Mouse (Mus musculus): Measurements from ENCODE around the gene Sh3bgrl3. TPM values are rescaled to one million over a fixed set of nuclear protein-coding genes. Genes with fewer than 3 reads are reported as not detected.

The Sh3bgrl3 gene
- polyA plus RNA-seq, 1 experiment = 911 TPM

DNA sequence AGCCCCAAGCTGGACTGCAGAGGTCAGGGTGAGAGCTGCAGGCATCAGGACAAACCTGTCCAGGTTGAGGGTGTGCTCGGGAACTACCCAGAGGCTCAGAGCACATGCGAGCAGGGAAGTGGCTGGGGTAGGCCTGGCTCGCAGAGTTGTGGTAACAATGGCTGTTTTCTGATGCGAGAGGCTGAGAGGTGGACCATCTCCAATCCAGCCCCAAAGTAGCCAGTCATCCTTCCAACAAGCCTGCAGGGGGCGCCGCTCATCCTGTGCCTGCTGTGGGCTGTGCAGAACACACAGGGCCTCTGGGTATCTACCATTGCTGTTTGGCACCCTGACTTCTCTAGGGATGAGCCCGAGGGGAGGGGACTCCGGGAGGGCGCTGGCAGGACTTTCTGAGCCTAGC lies 8.9 kb downstream of the Sh3bgrl3 start:
- 77% methylated on average over 9 of the region's 9 CpGs for WGBS
- no peak overlapping the region for H3K4me3 ChIP-seq (ENCODE audit: low read depth, low read length)
- peak overlapping the region; percentile 64; the same call in 1 of the 2 replicates for H3K27ac ChIP-seq (ENCODE audit: insufficient read depth, low read depth, low read length)
- TF ChIP-seq CTCF (IDR thresholded peaks at IDR 0.05; ENCODE audit: extremely low read depth, insufficient read length, insufficient replicate concordance, low read depth, low read length) (peak; percentile 34; the same call in 1 of the 2 replicates), POLR2A (IDR thresholded peaks at IDR 0.05; ENCODE audit: low read depth, low read length) (no peak)
- H3K36me3 ChIP-seq (ENCODE audit: control insufficient read depth, insufficient read depth, low read length) = no peaks in the 10 kb centered on the region
- H3K4me1 ChIP-seq (ENCODE audit: control insufficient read depth, insufficient read depth, insufficient read length, low read length) = peaks cover 53% of the 10 kb centered on the region
- H3K27me3 ChIP-seq (ENCODE audit: control insufficient read depth, insufficient read depth, low read length) = no peaks in the 10 kb centered on the region; the same call in 1 of the 2 replicates

DNA sequence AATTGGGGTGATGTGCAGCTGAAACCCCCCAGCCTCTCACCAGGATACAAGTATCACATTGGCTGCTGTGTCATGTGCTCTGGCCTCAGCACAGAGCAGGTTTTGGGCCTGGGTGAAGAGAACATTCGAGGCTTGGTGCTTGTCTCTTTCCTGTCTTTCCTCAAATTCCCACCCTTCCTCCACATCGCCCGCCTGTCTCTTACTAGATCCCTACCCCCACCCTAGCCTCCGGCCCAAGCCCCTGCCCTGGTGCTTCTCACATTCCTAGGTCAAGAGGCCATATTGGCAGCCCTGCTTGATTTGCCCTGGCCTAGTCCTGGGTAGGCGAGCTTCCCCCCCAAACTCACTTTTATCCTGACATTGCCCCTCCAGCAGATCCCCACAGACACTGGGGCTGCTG lies 9.5 kb downstream of the Sh3bgrl3 start:
- Histone ChIP-seq H3K27me3 (ENCODE audit: control insufficient read depth, insufficient read depth, low read length) (no peaks in the 10 kb centered on the region; the same call in 1 of the 2 replicates), H3K4me1 (ENCODE audit: control insufficient read depth, insufficient read depth, insufficient read length, low read length) (peaks cover 47% of the 10 kb centered on the region), H3K36me3 (ENCODE audit: control insufficient read depth, insufficient read depth, low read length) (no peaks in the 10 kb centered on the region), H3K4me3 (ENCODE audit: low read depth, low read length) (no peak overlapping the region), H3K27ac (ENCODE audit: insufficient read depth, low read depth, low read length) (peak overlapping the region; percentile 58; the same call in 1 of the 2 replicates)
- TF ChIP-seq POLR2A (IDR thresholded peaks at IDR 0.05; ENCODE audit: low read depth, low read length) = no peak; the same call in 1 of the 2 replicates
- TF ChIP-seq CTCF (IDR thresholded peaks at IDR 0.05; ENCODE audit: extremely low read depth, insufficient read length, insufficient replicate concordance, low read depth, low read length) = no peak
- WGBS = 85% methylated on average over 5 of the region's 5 CpGs

DNA sequence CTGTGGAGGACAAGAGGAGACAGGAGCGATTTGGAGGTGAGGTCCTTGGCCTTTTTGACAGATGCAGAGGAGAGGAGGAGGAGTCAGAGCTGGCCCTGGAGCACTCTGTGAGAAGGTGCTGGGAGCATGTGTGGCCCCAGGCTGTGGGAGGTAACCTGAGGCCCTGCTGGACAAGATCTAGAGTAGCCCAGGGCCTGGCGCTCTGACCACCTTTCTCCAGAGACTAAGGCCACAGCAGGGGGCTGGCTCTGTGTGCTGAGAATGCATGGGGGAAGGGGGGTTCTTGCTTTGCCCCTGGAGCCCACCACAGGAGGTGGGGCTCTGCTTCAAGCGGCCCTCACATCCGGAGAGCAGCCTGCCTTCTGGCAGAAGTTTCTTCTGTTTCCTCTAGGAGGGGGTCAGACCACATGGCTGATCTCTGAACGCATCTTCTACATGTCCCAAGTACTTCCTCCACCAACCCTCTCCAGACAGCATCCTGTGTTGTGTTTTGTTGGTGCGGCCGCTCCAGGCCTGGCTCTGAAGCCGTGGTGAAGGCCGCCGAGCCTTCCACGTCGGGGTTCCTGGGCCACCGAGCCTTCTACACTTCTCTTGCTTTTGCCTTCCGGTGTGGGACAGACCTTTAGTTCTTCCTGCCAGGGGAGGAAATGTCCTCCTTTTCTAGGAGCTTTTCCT lies 10.3 kb downstream of the Sh3bgrl3 start:
- H3K4me3 ChIP-seq (ENCODE audit: low read depth, low read length) = no peak overlapping the region
- H3K27me3 ChIP-seq (ENCODE audit: control insufficient read depth, insufficient read depth, low read length) = no peaks in the 10 kb centered on the region; the same call in 1 of the 2 replicates
- WGBS = 75% methylated on average over 14 of the region's 14 CpGs
- TF ChIP-seq CTCF (IDR thresholded peaks at IDR 0.05; ENCODE audit: extremely low read depth, insufficient read length, insufficient replicate concordance, low read depth, low read length) (no peak), POLR2A (IDR thresholded peaks at IDR 0.05; ENCODE audit: low read depth, low read length) (0 out of 2 replicates have a peak, but pooled peaks have one; percentile 14)
- peak overlapping the region; percentile 58 for H3K27ac ChIP-seq (ENCODE audit: insufficient read depth, low read depth, low read length)
- no peaks in the 10 kb centered on the region for H3K36me3 ChIP-seq (ENCODE audit: control insufficient read depth, insufficient read depth, low read length)
- peaks cover 44% of the 10 kb centered on the region for H3K4me1 ChIP-seq (ENCODE audit: control insufficient read depth, insufficient read depth, insufficient read length, low read length)

DNA sequence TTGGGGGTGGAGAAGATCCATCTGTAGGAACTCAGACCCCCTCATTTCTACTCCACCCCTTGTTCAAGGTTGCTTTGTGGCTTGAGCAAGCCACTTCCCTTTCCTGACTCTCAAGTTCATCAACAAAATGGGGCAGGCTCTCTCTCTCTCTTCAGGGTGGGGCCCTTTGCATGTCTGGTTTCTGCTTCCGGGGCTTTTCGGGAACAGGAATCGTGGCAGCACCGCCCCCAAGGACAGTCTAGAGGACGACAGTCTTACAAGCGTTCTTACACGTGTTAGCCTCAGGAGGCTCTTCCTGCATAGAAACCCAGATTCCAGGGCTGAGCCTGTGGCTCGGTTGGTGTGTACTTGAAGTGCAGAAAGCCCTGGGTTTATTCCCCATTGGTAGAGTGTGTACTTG lies 11.6 kb downstream of the Sh3bgrl3 start:
- TF ChIP-seq CTCF (IDR thresholded peaks at IDR 0.05; ENCODE audit: extremely low read depth, insufficient read length, insufficient replicate concordance, low read depth, low read length) = no peak
- no peak for TF ChIP-seq POLR2A (IDR thresholded peaks at IDR 0.05; ENCODE audit: low read depth, low read length)
- peaks cover 41% of the 10 kb centered on the region for H3K4me1 ChIP-seq (ENCODE audit: control insufficient read depth, insufficient read depth, insufficient read length, low read length)
- H3K27ac ChIP-seq (ENCODE audit: insufficient read depth, low read depth, low read length) = peak overlapping the region; percentile 70

DNA sequence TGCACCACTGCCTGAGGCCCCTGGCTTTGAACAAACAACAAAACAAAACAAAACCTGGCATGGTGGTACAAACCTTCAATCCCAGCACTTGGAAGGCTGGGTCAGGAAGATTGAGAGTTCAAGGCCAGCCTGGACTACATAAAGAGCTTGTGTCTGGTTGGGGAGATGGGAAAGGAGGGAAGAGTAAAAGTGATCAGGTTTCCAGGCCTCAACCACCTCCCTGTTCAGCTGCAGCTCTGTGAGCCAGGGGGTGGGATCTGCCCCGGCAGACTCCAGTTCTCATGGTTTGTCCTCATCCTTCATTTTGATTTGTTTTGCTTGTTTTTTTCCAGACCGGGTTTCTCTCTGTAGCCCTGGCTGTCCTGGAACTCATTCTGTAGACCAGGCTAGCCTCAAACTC lies 12.1 kb downstream of the Sh3bgrl3 start:
- H3K36me3 ChIP-seq (ENCODE audit: control insufficient read depth, insufficient read depth, low read length) = no peaks in the 10 kb centered on the region
- TF ChIP-seq POLR2A (IDR thresholded peaks at IDR 0.05; ENCODE audit: low read depth, low read length) = no peak
- TF ChIP-seq CTCF (IDR thresholded peaks at IDR 0.05; ENCODE audit: extremely low read depth, insufficient read length, insufficient replicate concordance, low read depth, low read length) = no peak
- H3K27ac ChIP-seq (ENCODE audit: insufficient read depth, low read depth, low read length) = peak overlapping the region; percentile 70
- H3K27me3 ChIP-seq (ENCODE audit: control insufficient read depth, insufficient read depth, low read length) = no peaks in the 10 kb centered on the region; the same call in 1 of the 2 replicates
- H3K4me3 ChIP-seq (ENCODE audit: low read depth, low read length) = no peak overlapping the region
- 82% methylated on average over 2 of the region's 2 CpGs for WGBS
- H3K4me1 ChIP-seq (ENCODE audit: control insufficient read depth, insufficient read depth, insufficient read length, low read length) = peaks cover 40% of the 10 kb centered on the region

More for the DNA sequence above, 11.6 kb downstream of the Sh3bgrl3 start:
- H3K27me3 ChIP-seq (ENCODE audit: control insufficient read depth, insufficient read depth, low read length) = no peaks in the 10 kb centered on the region; the same call in 1 of the 2 replicates
- WGBS = 73% methylated on average over 8 of the region's 8 CpGs
- no peak overlapping the region for H3K4me3 ChIP-seq (ENCODE audit: low read depth, low read length)
- no peaks in the 10 kb centered on the region for H3K36me3 ChIP-seq (ENCODE audit: control insufficient read depth, insufficient read depth, low read length)

DNA sequence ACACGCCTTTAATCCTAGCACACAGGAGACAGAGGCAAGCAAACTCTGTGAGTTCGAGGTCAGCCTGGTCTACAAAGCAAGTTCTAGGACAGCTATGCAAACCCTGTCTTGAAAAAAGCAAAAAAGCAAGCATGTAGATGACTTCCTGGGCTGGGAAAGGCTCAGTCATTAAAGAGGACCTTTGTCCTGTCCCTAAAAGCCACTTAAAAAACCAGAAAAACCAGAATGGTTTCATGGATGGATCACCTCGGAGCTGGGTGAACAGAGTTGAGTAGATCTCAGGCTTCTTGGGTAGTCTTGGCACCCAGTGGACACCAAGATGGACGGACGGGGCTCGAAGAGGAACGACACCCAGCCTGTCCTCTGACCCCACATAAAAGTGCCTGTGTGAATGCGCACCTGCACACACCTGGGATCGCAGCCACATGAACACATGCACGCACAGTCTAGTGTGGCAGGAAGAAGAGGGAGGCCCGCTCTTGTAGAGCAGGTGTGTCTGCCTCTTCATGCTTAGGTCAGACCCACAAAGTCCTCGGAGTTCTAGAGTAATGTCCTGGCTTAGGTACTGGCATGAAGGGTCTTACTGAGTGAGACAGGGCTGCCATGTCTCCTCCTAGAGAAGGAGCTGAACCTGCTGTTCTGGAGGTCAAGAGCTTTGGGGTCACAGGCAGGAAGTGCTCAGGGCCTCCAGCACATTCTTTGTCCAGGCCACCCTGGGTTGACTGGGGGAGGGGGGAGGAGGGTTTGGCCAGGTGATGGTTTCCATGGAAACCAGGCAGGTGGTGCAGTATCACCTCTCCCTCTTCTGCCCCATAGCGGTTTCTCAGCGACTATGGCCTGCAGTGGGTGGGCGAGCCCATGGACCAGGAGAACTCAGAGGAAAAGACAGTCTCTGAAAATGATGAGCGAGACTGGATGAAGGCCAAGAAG lies 13.1 kb downstream of the Sh3bgrl3 start:
- 40% methylated on average over 16 of the region's 16 CpGs for WGBS
- Histone ChIP-seq H3K36me3 (ENCODE audit: control insufficient read depth, insufficient read depth, low read length) (no peaks in the 10 kb centered on the region), H3K4me3 (ENCODE audit: low read depth, low read length) (no peak overlapping the region), H3K4me1 (ENCODE audit: control insufficient read depth, insufficient read depth, insufficient read length, low read length) (peaks cover 30% of the 10 kb centered on the region), H3K27me3 (ENCODE audit: control insufficient read depth, insufficient read depth, low read length) (no peaks in the 10 kb centered on the region), H3K27ac (ENCODE audit: insufficient read depth, low read depth, low read length) (no peak overlapping the region)
- TF ChIP-seq POLR2A (IDR thresholded peaks at IDR 0.05; ENCODE audit: low read depth, low read length) = no peak

DNA sequence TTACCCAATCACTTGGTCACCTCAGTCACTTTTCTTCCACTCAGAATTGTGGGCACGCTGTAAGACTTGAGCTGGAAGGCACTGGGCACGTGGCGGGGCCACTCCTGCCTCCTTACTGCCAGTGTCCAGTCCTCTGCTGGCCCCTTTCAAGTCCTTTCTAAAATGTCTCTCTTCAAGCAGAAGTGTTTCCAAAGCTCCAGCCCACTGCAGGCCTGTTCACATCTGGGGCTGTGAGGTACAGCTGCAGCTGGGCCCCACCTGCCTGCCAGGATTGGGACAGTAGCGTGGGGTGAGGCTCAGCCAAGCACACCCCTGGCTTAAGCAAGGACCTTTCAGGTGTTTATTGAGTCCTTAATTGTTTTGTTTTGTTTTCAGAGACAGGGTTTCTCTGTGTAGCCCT lies 14.6 kb downstream of the Sh3bgrl3 start:
- Histone ChIP-seq H3K27ac (ENCODE audit: insufficient read depth, low read depth, low read length) (no peak overlapping the region), H3K4me1 (ENCODE audit: control insufficient read depth, insufficient read depth, insufficient read length, low read length) (peaks cover 18% of the 10 kb centered on the region), H3K4me3 (ENCODE audit: low read depth, low read length) (no peak overlapping the region), H3K27me3 (ENCODE audit: control insufficient read depth, insufficient read depth, low read length) (no peaks in the 10 kb centered on the region), H3K36me3 (ENCODE audit: control insufficient read depth, insufficient read depth, low read length) (no peaks in the 10 kb centered on the region)
- TF ChIP-seq POLR2A (IDR thresholded peaks at IDR 0.05; ENCODE audit: low read depth, low read length) = no peak
- TF ChIP-seq CTCF (IDR thresholded peaks at IDR 0.05; ENCODE audit: extremely low read depth, insufficient read length, insufficient replicate concordance, low read depth, low read length) = no peak
- WGBS = 97% methylated on average over 4 of the region's 4 CpGs

Measured in small intestine, adult 2 months (tissue).